Mouse (Mus musculus) bone marrow macrophage, adult 2 months (primary cell): ENCODE results near the gene Slc15a5.

Experiments
- CTCF ChIP-seq: IDR thresholded peaks from 2 replicates; pipeline ENCODE4 v1.5.1; 2012; ENCODE audit warnings: low read depth, mild to moderate bottlenecking, low read length, moderate library complexity
- POLR2A ChIP-seq: IDR thresholded peaks from 2 replicates; pipeline ENCODE4 v1.6.1; 2012; ENCODE audit warnings: mild to moderate bottlenecking, low read depth, low read length, borderline replicate concordance

GRCm38 (mm10) chr6:137979802-137980201 is 99.9 kb downstream of the Slc15a5 start:
- no peak for TF ChIP-seq POLR2A
- no peak for TF ChIP-seq CTCF
